Mouse (Mus musculus): Measurements from ENCODE around the gene Gm20388.
"Not testable (repeated sequence)": the region's sequence is repeated elsewhere in the genome, so short reads cannot be mapped to it uniquely, and the experiment has no call there.

Gm20388 gene

DNA sequence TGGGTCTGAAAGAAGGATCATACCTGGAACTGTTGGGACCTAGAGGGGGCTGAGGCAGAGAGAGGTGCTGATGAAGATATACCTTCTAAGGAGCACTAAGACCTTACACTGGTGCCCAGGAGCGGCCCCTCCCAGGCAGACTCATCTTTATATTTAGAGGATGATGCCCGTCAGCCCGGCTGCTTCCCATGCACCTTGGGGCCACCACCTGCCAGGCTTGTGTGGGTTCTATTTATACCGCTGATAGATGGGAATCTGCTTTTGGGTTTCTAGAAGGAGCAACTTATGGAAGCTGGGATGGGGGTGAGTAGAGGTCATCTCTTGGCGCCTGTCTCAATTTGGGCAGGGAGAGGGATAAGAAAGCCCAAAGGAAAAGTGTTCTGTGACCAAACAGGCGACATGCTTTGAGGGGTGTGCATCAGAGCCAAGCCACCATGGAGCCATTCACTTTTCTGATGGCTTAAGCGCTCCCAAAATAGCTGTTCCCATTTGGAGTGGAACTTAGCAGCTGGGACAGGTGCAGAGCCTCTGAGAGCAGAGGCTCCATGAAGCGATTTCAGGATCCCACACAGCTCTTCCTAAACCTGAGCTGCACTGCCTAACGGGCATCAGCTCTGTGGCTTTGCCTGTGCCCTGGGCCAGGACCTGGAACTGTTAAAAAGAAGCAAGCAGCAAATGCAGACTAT, 3985.2 kb downstream of the Gm20388 start:
- DNase-seq (ENCODE audit: low spot score in 2 of 2): no peak

DNA sequence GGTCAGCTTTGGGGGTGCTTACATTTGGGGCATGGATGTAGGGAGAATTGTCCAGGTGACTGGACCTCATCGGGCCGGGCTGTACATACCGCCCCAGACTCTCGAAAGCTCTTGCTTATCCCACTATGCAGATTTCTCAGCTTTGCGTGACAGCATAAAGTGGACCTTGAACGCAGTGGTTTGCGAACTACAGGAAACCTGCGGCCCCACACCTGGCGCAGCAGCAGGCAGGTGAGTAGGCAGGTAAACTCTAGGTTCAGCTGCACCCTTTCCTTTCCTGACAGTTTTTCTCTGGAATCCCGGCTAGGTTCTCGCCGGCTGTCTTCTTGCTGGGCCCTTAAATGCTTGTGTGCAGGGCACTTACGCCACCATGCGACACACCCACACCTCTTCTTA, 3985.7 kb downstream of the Gm20388 start:
- no peak for DNase-seq (ENCODE audit: low spot score in 2 of 2)

DNA sequence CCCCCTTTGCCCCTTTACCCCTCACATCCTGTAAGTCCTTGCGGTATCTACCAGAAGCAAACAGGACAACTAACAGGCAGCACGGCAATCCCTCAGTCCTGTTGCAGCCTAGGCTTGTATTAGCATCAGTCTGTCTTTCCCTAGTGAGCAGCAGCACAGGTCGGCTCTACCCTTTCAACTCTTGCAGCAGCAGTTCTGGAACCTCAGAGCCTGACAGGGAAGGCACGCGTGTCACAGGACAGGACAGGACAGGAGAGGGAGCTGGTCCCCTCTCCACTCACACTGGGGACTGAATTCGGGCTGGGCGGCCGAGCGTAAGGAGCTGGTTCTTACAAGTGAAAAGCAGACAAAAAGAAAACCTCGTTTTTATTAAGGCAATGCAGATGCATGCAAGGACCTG, 3986.1 kb downstream of the Gm20388 start:
- DNase-seq (ENCODE audit: low spot score in 2 of 2): no peak

- no peak for DNase-seq (ENCODE audit: low spot score in 2 of 2)
Observed at GRCm38 (mm10) chr8:123898576-123898975, 3987.9 kb downstream of the Gm20388 start.

GRCm38 (mm10) chr8:123899366-123899765, 3988.7 kb downstream of the Gm20388 start:
- DNase-seq (ENCODE audit: low spot score in 2 of 2): peak in 1 of 2 experiments; percentile 58

GRCm38 (mm10) chr8:123902653-123903052, 3992.0 kb downstream of the Gm20388 start:
- no peak for DNase-seq (ENCODE audit: low spot score in 2 of 2)

DNA sequence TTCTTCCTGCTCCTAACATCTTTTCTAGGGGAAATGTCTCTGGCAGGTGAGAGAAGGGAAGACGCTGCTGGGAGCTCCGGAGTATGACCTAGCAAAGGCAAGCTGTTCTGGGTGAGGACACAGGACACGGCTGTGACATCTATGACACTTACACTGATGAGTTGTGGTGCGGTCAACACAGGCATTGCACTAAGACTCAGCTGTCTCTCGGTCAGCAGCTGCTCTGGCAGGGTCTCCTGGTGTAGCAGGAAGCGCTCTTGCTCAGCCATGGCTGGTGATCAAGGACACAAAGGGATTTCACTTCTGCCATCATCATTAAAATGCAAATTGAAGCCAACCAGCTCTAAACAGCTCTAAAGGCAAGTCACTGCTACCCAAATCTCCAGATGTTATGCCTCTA, 3997.0 kb downstream of the Gm20388 start:
- no peak for DNase-seq (ENCODE audit: low spot score in 2 of 2)

- peak; percentile 43 to 52 for DNase-seq (ENCODE audit: low spot score in 2 of 2)
Observed at GRCm38 (mm10) chr8:123912265-123912664, 4001.6 kb downstream of the Gm20388 start.

- no peak for DNase-seq (ENCODE audit: low spot score in 2 of 2)
Observed at GRCm38 (mm10) chr8:123914635-123915034, 4004.0 kb downstream of the Gm20388 start.

- DNase-seq (ENCODE audit: low spot score in 2 of 2): peak; percentile 79
Observed at GRCm38 (mm10) chr8:123924719-123925118, 4014.1 kb downstream of the Gm20388 start.

DNA sequence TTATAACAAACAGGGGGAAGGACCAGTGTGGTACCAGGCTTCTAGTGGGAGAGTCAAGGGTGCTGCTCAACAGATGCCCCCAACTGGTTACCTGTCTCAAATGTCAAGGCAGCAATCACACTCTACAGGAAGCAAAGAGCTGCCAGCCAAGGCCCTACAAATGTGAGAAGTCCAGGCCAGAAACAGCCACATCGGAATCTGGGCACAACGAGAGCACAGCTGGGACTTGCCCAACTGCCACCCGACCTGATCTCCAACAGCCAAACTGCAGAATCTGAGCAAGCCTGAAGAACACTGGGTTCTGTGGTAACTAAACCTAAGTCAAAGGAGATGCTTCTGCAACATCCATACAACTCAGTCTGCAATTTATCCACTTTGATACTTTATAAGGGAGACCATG, 4015.0 kb downstream of the Gm20388 start:
- DNase-seq (ENCODE audit: low spot score in 2 of 2): no peak

GRCm38 (mm10) chr8:123929026-123929425, 4018.4 kb downstream of the Gm20388 start:
- DNase-seq (ENCODE audit: low spot score in 2 of 2): no peak

- peak; percentile 97 to 99 for DNase-seq (ENCODE audit: low spot score in 2 of 2)
Observed at GRCm38 (mm10) chr8:123948942-123949685, 4038.5 kb downstream of the Gm20388 start, which contains the start of gene Nup133. TSS of gene Nup133 (minus strand) at chr8:123949265.

GRCm38 (mm10) chr8:123949686-123949986, 4039.0 kb downstream of the Gm20388 start:
- DNase-seq (ENCODE audit: low spot score in 2 of 2): no peak

DNA sequence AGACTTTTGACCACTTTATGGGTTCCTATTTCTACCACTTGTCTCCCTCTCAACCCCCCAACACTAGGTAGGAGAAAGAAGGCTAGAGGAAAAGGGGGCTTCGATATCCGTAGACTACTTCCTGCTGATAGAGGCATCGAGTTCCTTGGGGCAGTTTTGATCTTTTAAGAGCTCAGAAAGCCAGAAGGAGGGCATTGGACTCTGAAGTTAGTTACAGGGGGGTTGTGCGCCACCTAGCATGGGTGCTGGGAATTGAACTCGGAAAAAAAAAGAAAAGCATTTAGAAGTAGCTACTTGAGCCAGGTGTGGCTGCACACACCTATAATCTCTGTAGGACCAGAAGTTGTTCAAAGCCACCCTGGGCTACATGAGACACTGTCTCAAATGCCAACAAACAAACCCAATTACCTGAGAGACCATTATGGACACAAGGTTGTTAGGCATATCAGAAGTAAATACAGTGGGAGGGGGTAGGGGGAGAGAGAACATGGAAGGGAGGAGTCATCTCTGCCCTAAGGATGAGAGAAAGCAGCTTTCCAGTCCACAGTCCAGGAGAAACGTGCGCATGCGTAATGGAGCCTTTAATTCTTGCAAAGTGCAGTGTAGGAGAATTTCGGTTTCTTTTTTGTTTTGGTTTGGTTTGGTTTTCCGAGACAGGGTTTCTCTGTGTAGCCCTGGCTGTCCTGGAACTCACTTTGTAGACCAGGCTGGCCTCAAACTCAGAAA, 4039.6 kb downstream of the Gm20388 start:
- peak in 1 of 2 experiments; percentile 28 for DNase-seq (ENCODE audit: low spot score in 2 of 2)

GRCm38 (mm10) chr8:123953686-123954085, 4043.0 kb downstream of the Gm20388 start:
- DNase-seq (ENCODE audit: low spot score in 2 of 2): no peak

GRCm38 (mm10) chr8:123954246-123954645, 4043.6 kb downstream of the Gm20388 start:
- DNase-seq (ENCODE audit: low spot score in 2 of 2): no peak

DNA sequence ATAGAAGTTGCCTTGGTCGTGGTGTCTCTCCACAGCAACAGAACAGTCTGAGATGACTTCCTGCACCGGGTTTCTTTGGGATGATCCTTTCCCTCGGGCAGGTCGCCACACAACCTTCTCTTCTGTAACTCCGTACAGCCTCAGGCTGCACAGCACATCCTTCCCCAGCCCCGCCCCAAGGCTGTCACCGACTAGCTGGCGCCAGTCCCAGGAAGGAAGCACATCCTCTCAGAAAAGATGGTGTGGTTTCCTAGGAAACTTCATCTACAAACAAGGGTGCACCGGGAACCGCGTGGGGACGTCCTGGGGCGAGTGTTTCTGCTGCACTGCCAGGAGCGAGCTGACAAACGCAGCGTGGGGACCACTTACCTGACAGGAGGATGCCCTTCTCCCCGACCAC, 4047.5 kb downstream of the Gm20388 start:
- DNase-seq (ENCODE audit: low spot score in 2 of 2): peak; percentile 20 to 24

DNA sequence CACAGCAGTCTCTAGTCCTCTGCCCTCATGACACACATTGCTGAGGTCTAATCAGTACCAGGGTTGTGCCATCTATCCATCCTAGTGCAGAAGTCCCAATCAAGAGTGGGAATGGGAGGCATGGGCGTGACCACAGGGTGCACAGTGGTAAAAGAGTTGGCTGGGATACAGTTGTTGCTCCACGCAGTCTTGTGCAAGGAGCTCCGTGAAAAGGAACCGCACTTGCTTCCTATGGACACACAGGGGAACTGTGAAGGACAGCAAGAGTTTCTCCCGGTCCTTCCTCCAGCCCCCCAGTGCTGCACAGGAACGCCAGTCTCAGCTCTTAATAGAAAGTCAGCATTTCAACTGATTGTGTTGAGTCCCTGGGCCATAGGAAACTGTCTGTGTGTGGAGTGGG, 4048.8 kb downstream of the Gm20388 start:
- no peak for DNase-seq (ENCODE audit: low spot score in 2 of 2)

DNA sequence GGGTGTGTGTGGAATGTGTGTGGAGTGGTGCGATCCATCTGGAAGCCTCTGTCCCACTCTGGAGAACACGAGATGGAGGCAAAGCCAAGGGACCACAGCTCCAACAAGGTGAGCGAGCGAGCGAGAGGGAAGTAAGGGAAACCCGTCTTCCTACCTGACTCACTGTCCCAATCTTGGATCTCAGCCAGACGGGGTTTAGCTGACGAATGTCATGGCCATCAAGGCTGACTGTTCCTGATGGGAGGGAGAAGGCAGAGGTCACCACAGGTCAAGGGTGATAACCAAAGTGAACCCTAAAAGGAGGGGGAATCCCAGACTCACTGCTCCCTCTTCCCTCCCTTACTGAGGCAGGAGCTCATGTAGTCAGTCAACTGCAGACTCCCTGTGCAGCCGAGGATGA, 4049.4 kb downstream of the Gm20388 start:
- DNase-seq (ENCODE audit: low spot score in 2 of 2): no peak

DNA sequence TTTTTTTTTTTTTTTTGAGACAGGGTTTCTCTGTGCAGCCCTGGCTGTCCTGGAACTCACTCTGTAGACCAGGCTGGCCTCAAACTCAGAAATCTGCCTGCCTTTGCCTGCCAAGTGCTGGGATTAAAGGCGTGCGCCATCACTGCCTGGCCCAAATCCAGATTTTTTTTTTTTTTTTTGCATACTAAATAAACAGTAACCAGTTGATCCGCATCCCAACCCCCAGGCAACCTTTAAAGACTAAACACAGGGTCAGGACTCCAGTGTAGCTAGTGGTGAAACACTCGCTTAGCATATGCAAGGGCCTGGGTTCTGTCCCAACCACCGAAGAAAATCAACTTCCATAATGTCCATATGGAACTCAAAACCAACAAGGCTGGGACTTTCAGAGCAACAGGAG, 4049.9 kb downstream of the Gm20388 start:
- not testable (repeated sequence) for DNase-seq (ENCODE audit: low spot score in 2 of 2)

DNA sequence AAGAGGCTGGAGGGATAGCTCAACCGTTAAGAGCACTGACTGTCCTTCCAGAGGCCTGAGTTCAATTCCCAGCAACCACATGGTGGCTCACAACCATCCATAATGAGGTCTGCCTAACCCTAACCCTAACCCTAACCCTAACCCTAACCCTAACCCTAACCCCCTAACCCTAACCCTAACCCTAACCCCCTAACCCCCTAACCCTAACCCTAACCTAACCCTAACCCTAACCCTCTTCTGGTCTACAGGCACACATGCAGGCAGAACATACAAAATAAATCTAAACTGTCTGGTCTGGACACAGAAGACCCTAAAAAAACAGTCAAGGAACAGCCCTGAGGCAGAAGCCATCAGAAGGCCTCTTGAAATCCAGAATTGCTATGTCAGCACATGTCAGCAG, 4050.7 kb downstream of the Gm20388 start:
- no peak for DNase-seq (ENCODE audit: low spot score in 2 of 2)

GRCm38 (mm10) chr8:123966896-123967295, 4056.3 kb downstream of the Gm20388 start:
- no peak for DNase-seq (ENCODE audit: low spot score in 2 of 2)

Measured in right cerebral cortex, postnatal 36 days (tissue).